Mouse (Mus musculus) intestine, embryonic 15.5 days (tissue): Measurements from ENCODE around the gene Gm17783. TPM values are rescaled to one million over a fixed set of nuclear protein-coding genes. Genes with fewer than 3 reads are reported as not detected.
"Not testable (repeated sequence)": the region's sequence is repeated elsewhere in the genome, so short reads cannot be mapped to it uniquely, and the experiment has no call there.

Source experiments
- ATAC-seq: fragments of 200-750 bp; cut with Nextera tagmentation; 2 replicates; pipeline ENCODE4 v1.8.0; 2017; ENCODE audit warnings: moderate TSS enrichment, moderate library complexity
- H3K27ac ChIP-seq: fragments of 300-500 bp; sonication (generic); 2 replicates; pipeline ENCODE4 v1.5.1; 2015; ENCODE audit warnings: mild to moderate bottlenecking, inconsistent platforms
- H3K27me3 ChIP-seq: fragments of 300-500 bp; sonication (generic); replicated peaks from 2 replicates; pipeline ENCODE4 v1.6.1; 2015; ENCODE audit warnings: inconsistent platforms
- H3K36me3 ChIP-seq: fragments of 300-500 bp; sonication (generic); 2 replicates; pipeline ENCODE4 v1.6.1; 2015; ENCODE audit warnings: inconsistent platforms
- H3K4me1 ChIP-seq: fragments of 300-500 bp; sonication (generic); replicated peaks from 2 replicates; pipeline ENCODE4 v1.6.1; 2015; ENCODE audit warnings: inconsistent platforms
- H3K4me2 ChIP-seq: fragments of 300-500 bp; sonication (generic); replicated peaks from 2 replicates; pipeline ENCODE4 v1.6.1; 2015; ENCODE audit warnings: mild to moderate bottlenecking, inconsistent platforms
- H3K4me3 ChIP-seq: fragments of 300-500 bp; sonication (generic); replicated peaks from 2 replicates; pipeline ENCODE4 v1.5.1; 2015; ENCODE audit warnings: inconsistent platforms
- H3K9ac ChIP-seq: fragments of 300-500 bp; sonication (generic); 2 replicates; pipeline ENCODE4 v1.6.1; 2015; ENCODE audit warnings: inconsistent platforms
- H3K9me3 ChIP-seq: fragments of 300-500 bp; sonication (generic); 2 replicates; pipeline ENCODE4 v1.6.1; 2016; ENCODE audit warnings: inconsistent platforms
- WGBS: fragments of 180-500 bp; shearing (Covaris S2); methylation state at CpG from one replicate; pipeline ENCODE4 v1.1.7; 2015; 5-methylcytosine and 5-hydroxymethylcytosine counted together
- polyA plus RNA-seq: library from polyadenylated mRNA; unstranded; fragments of >200 nt; fragmentation: Nextera tagmentation; extraction: Ambion mirVana; gene quantifications from 2 replicates; pipeline ENCODE4 v1.2.1, GENCODE M21; 2015

The Gm17783 gene
- polyA plus RNA-seq, 1 experiment from 2014 or later, result 4.5 TPM

DNA sequence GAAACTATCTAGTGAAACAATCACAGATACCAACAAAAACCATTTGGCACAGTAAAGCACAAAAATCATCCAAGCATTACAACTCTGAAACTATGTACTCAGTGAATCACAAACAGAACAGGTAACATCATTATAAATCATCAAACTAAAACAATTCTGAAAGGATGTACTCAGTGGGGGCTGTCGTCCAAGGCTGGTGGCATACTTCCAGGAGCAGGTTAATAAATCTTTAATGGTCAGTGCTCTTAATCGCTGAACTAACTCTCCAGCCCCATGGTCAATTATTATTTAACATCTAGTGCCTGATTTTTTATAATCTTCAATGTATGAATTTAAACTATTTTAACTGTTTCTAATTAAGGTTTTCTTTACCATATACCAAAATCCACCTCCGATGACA lies 60.0 kb downstream of the Gm17783 start:
- H3K9ac ChIP-seq, H3K27me3 ChIP-seq, H3K36me3 ChIP-seq, H3K4me3 ChIP-seq, ATAC-seq, H3K27ac ChIP-seq, H3K4me2 ChIP-seq, H3K4me1 ChIP-seq, H3K9me3 ChIP-seq: not testable (repeated sequence)
- WGBS, result 47% methylated on average over 3 of the region's 3 CpGs

Other genes starting within 250 kb of the Gm17783 start
- 36.5 and 37.4 TPM in 2 replicates for gene Cd200, start 123.0 kb downstream of the Gm17783 start, polyA plus RNA-seq
- gene Gm609, start 39.1 kb downstream of the Gm17783 start, polyA plus RNA-seq, result 2.2 and 2.7 TPM in 2 replicates
- 0.04 TPM in 1 of 2 replicates, not detected in the other for gene Slc9c1, start 3.3 kb upstream of the Gm17783 start, polyA plus RNA-seq
- 0.10 and 0.14 TPM in 2 replicates for gene Gcsam, start 78.3 kb upstream of the Gm17783 start, polyA plus RNA-seq
- 3.9 and 4.2 TPM in 2 replicates for gene BC016579, start 122.0 kb upstream of the Gm17783 start, polyA plus RNA-seq
- gene Tmprss7, start 161.6 kb upstream of the Gm17783 start, polyA plus RNA-seq, result 0.24 and 0.25 TPM in 2 replicates
- gene Tagln3, start 192.6 kb upstream of the Gm17783 start, polyA plus RNA-seq, result 28.0 and 28.1 TPM in 2 replicates
- gene Abhd10, start 210.9 kb upstream of the Gm17783 start, polyA plus RNA-seq, result 33.1 and 35.1 TPM in 2 replicates